Mouse (Mus musculus) kidney, embryonic 14.5 days (tissue): ENCODE results near the gene Fam160a1. TPM values are rescaled to one million over a fixed set of nuclear protein-coding genes. Genes with fewer than 3 reads are reported as not detected.

Source experiments
- ATAC-seq: fragments of 200-750 bp; cut with Nextera tagmentation; 2 replicates; pipeline ENCODE4 v1.8.0; 2017; ENCODE audit warnings: moderate number of reproducible peaks, mild to moderate bottlenecking, moderate TSS enrichment, moderate library complexity; ENCODE audit not compliant: low FRiP score, low TSS enrichment
- H3K27ac ChIP-seq: fragments of 300-500 bp; sonication (generic); 2 replicates; pipeline ENCODE4 v1.5.1; 2014; ENCODE audit warnings: low read depth, mild to moderate bottlenecking, low read length, moderate library complexity, mixed read lengths
- H3K27me3 ChIP-seq: fragments of 300-500 bp; sonication (generic); 2 replicates; pipeline ENCODE4 v1.6.1; 2014; ENCODE audit warnings: mild to moderate bottlenecking, low read length; ENCODE audit not compliant: control insufficient read depth, insufficient read depth
- H3K36me3 ChIP-seq: fragments of 300-500 bp; sonication (generic); 2 replicates; pipeline ENCODE4 v1.6.1; 2014; ENCODE audit warnings: low read length, mixed read lengths; ENCODE audit not compliant: control insufficient read depth, insufficient read depth
- H3K4me1 ChIP-seq: fragments of 300-500 bp; sonication (generic); 2 replicates; pipeline ENCODE4 v1.6.1; 2014; ENCODE audit warnings: low read length, mixed read lengths; ENCODE audit not compliant: control insufficient read depth, insufficient read depth
- H3K4me2 ChIP-seq: fragments of 300-500 bp; sonication (generic); replicated peaks from 2 replicates; pipeline ENCODE4 v1.6.1; 2014; ENCODE audit warnings: low read depth, mild to moderate bottlenecking, low read length
- H3K4me3 ChIP-seq: fragments of 300-500 bp; sonication (generic); 2 replicates; pipeline ENCODE4 v1.5.1; 2014; ENCODE audit warnings: mild to moderate bottlenecking, low read length
- H3K9ac ChIP-seq: fragments of 300-500 bp; sonication (generic); 2 replicates; pipeline ENCODE4 v1.6.1; 2014; ENCODE audit warnings: low read depth, mild to moderate bottlenecking, low read length, moderate library complexity
- H3K9me3 ChIP-seq: fragments of 300-500 bp; sonication (generic); 2 replicates; pipeline ENCODE4 v1.6.1; 2016; ENCODE audit warnings: low read length; ENCODE audit not compliant: control insufficient read depth
- WGBS: fragments of 180-500 bp; shearing (Covaris S2); extraction: QIAGEN DNeasy Blood & Tissue Kit; methylation state at CpG from one replicate; pipeline ENCODE4 v1.1.7; 2014; 5-methylcytosine and 5-hydroxymethylcytosine counted together
- polyA plus RNA-seq: library from polyadenylated mRNA; unstranded; fragments of >200 nt; fragmentation: Nextera tagmentation; extraction: Ambion mirVana; gene quantifications from 2 replicates; pipeline ENCODE4 v1.2.1, GENCODE M21; 2014

The Fam160a1 gene
- polyA plus RNA-seq, 1 experiment from 2014 or later, result 5.9 TPM

DNA sequence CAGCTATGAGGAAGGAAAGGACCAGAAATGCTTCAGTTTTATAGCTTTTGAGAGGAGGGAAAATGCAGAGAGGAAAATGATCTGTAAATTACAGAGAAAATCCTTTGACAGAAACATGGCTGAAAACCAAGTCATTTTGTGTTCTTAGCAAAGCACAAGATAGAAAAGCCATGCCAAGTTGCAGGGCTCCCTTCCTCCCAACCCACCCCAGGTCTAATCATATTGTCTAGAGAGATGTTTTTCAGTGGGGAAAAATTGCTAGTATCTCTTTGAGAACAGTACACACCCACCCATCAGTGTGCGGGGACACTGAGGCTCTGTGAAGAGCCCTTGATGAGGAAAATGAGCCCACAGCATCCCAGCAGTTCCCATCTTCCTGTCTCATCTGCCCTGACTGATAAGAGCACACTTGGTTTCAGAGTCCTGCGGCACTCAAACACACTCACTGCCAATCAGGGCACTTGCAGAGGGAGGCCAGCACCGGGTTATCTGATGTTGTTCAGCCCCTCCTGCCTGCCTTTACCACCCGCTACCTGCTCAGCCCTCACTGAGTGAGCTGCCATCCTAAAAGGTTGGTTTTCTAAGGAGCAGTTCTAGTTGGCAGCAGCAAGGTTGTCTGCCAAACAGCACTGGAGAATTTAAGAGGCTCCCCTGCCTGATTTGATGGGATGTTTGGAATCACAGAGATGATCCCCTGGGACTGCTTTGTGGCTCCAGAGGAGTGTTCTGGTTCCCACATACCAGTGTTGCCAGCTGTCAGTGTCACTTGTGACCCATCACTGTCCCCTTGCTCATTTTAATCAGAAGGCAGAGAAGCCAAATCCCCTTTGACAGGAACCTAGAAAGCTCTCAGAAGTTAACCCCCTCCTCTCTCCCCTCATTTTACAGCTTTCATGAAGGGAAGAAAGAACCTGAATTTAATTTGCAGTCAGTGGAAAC lies 164.1 kb downstream of the Fam160a1 start:
- no peak overlapping the region for H3K27ac ChIP-seq
- 85% methylated on average over 4 of the region's 4 CpGs for WGBS
- H3K9ac ChIP-seq, result no peak overlapping the region
- H3K4me2 ChIP-seq, result no peak overlapping the region
- H3K27me3 ChIP-seq, result no peaks in the 10 kb centered on the region
- no peaks in the 10 kb centered on the region for H3K9me3 ChIP-seq
- H3K36me3 ChIP-seq, result no peaks in the 10 kb centered on the region; the same call in 1 of the 2 replicates
- no peak for ATAC-seq
- H3K4me1 ChIP-seq, result no peaks in the 10 kb centered on the region
- no peak overlapping the region for H3K4me3 ChIP-seq

DNA sequence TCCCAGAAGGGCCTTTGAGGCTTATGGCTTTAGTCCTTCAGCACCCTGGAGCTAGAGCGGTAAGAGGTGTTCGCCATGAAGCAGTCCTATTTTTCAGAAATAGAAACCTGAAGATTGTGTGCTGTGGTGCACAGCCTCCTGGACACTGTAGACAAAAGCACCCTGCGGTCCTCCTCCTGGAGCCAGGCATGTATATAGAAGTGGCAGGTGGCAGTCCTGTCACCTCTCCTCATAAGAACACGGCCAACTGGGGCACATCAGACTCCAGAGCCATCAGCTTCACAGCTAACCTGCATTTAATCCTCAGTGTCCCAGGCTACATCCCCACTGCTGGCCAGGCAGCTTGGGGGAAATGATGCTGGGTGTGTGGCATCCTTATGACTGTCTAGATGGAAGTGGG lies 167.9 kb downstream of the Fam160a1 start:
- no peaks in the 10 kb centered on the region for H3K27me3 ChIP-seq
- no peaks in the 10 kb centered on the region for H3K36me3 ChIP-seq
- no peaks in the 10 kb centered on the region for H3K4me1 ChIP-seq
- H3K9ac ChIP-seq, result no peak overlapping the region
- no peak overlapping the region for H3K4me3 ChIP-seq
- ATAC-seq, result no peak
- no peak overlapping the region for H3K4me2 ChIP-seq
- no peak overlapping the region for H3K27ac ChIP-seq
- H3K9me3 ChIP-seq, result no peaks in the 10 kb centered on the region
- 91% methylated on average over 4 of the region's 4 CpGs for WGBS

DNA sequence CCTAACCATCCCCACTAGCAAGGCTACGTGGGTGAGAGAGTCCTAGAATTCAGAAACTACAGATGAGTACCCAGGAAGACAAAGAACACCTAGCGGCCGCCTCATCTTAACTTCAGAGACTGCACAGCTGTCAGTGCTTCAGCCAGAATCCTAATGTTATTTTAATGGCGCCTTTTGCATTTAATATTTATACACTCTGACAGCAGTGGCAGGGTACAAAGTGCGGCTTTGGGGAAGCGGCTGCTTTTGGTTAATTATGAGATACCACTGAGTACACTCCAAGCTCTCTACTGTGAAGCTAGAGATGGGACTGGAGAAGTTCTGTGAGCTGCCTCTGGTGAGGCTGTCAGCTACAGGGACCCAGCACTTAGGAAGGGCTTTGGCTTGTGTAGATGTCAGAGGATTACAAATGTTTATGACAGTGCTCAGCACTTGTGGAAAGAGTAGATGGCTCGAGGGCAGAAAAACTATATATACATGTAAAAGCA lies 171.5 kb downstream of the Fam160a1 start:
- Histone ChIP-seq H3K27ac (no peak overlapping the region), H3K4me3 (no peak overlapping the region), H3K27me3 (no peaks in the 10 kb centered on the region), H3K4me1 (no peaks in the 10 kb centered on the region), H3K9me3 (no peaks in the 10 kb centered on the region), H3K4me2 (no peak overlapping the region), H3K9ac (no peak overlapping the region), H3K36me3 (no peaks in the 10 kb centered on the region)
- no peak for ATAC-seq
- WGBS, result 75% methylated on average over 7 of the region's 7 CpGs

DNA sequence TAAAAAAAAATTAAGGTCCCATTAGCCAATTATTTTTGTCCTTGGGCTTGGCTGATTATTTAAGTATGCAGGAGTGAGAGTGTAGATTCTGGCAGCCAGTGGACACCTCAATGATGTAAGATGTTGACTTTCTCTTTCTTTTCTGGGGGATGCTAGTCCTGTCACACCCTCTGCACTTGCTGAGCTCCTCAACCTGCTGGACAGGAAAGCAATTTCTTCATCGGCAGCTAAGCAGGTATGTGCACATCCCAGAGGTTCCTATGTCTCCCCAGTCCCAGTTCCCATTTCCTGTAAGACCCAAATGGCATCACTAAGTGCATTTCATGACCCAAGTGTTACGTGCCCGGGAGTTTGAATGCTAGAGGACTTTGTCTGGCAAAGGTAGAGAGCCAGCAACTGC lies 172.3 kb downstream of the Fam160a1 start:
- Histone ChIP-seq H3K27me3 (no peaks in the 10 kb centered on the region), H3K27ac (no peak overlapping the region), H3K4me1 (no peaks in the 10 kb centered on the region), H3K4me2 (no peak overlapping the region), H3K9me3 (no peaks in the 10 kb centered on the region), H3K4me3 (no peak overlapping the region), H3K36me3 (no peaks in the 10 kb centered on the region), H3K9ac (no peak overlapping the region)
- ATAC-seq, result no peak
- WGBS, result 92% methylated on average over 3 of the region's 3 CpGs

DNA sequence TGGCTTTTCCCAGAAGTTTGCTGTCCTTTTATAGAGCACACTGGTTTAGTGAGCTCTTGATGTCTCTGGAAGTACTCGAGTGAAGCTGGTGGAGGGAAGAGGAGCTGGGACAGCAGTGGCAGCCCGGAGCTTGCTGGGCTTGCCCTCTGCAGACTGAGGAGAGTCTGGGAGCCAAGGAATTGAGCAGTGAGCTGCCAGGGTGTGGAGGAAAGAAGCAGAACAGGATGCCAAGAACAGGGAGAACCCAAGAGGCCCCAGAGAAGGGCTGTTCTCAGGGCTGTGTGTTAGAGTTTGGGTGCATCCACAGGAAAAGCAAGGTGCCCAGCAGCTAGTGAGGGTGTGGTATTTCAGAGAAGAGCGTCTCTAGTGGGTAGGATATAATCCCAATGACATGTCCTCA lies 175.3 kb downstream of the Fam160a1 start:
- no peak for ATAC-seq
- H3K9ac ChIP-seq, result no peak overlapping the region
- H3K4me1 ChIP-seq, result no peaks in the 10 kb centered on the region
- no peak overlapping the region for H3K27ac ChIP-seq
- H3K4me2 ChIP-seq, result no peak overlapping the region
- WGBS, result 78% methylated on average over 3 of the region's 3 CpGs
- no peaks in the 10 kb centered on the region for H3K9me3 ChIP-seq
- no peak overlapping the region for H3K4me3 ChIP-seq
- H3K36me3 ChIP-seq, result no peaks in the 10 kb centered on the region
- no peaks in the 10 kb centered on the region for H3K27me3 ChIP-seq

DNA sequence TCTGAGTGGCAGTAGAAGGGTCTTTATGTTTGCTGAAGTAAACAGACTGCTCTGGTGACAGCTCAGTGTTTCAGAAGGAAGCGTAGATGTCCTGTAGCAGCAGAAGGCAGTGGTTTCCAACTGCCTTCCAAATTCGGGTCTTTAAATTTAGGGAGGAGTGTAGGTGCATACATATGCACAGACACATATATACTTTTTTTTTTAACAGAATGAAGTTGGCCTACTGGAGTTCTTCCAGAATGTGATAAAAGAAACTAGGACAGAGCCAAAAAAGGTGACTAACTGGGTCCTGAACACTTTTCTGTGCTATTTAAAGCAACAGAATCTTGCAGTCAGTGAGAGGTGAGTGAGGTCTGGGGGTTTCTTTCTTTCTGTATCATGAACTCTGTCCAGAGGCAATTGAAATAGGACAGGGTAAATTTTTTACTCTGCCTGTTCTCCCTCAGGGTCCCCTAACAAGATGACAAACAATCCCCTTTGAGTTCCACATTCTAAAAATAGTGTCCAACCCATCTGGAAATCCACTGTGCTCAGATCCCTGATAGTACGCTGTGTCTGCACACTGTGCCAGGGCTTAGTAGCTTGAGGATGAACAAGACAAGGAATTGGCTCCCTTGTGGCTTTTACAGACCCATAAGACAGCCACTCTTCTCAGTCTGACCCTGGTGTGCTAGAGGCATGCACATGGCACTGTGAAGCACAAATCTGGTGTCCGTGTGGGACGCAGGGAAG lies 180.2 kb downstream of the Fam160a1 start:
- ATAC-seq, result no peak
- Histone ChIP-seq H3K9ac (no peak overlapping the region), H3K4me1 (no peaks in the 10 kb centered on the region), H3K36me3 (no peaks in the 10 kb centered on the region), H3K9me3 (no peaks in the 10 kb centered on the region), H3K27me3 (no peaks in the 10 kb centered on the region), H3K27ac (no peak overlapping the region), H3K4me2 (no peak overlapping the region), H3K4me3 (no peak overlapping the region)
- 91% methylated on average over 5 of the region's 5 CpGs for WGBS

DNA sequence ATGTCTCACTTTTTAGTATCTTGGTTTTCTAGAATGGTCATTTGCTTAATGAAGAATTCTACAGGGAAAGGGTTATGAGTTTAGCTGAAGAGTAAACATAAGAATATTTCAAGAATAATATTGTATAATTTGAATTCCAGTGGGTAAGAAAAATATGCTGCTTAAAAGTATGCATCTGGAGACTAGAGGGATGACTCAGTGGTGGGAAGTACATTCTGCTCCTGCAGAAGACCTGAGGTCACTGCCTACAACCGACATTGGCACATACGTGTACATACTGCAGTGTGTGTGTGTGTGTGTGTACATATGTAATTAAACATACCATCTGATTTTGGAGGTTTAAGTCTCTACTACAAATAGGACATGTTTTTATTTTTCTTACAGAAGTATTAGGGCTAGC lies 181.5 kb downstream of the Fam160a1 start:
- Histone ChIP-seq H3K4me3 (no peak overlapping the region), H3K4me1 (no peaks in the 10 kb centered on the region), H3K9me3 (no peaks in the 10 kb centered on the region), H3K9ac (no peak overlapping the region), H3K27me3 (no peaks in the 10 kb centered on the region), H3K4me2 (no peak overlapping the region), H3K27ac (no peak overlapping the region), H3K36me3 (no peaks in the 10 kb centered on the region)
- no peak for ATAC-seq
- WGBS, result 85% methylated on average over 2 of the region's 2 CpGs

DNA sequence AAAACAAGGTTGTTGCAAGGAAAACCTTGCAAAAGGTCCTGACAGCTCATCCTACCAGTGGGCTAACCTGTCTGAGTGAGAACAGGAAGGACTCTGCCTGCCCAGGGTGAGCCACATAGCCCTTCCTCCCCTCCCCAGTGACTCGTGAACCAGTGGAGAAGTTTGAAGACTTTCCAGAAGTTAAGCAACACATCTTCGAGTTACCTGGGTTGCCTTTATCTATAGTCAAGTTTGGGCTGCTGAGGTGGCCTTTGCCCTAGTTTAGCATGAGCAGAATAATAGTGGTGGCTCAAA lies 182.0 kb downstream of the Fam160a1 start:
- Histone ChIP-seq H3K4me3 (no peak overlapping the region), H3K4me2 (no peak overlapping the region), H3K27me3 (no peaks in the 10 kb centered on the region), H3K9ac (no peak overlapping the region), H3K4me1 (no peaks in the 10 kb centered on the region), H3K27ac (no peak overlapping the region), H3K9me3 (no peaks in the 10 kb centered on the region), H3K36me3 (no peaks in the 10 kb centered on the region)
- WGBS, result 39% methylated on average over 2 of the region's 2 CpGs
- peak; percentile 40; the same call in 1 of the 2 replicates for ATAC-seq
